Mouse (Mus musculus): ENCODE results near the gene Sh3rf3. TPM values are rescaled to one million over a fixed set of nuclear protein-coding genes. Genes with fewer than 3 reads are reported as not detected.

The Sh3rf3 gene
- polyA plus RNA-seq, 1 experiment from 2014 or later: 4.7 TPM

- no peaks in the 10 kb centered on the region for H3K36me3 ChIP-seq (ENCODE audit: control insufficient read depth, insufficient read depth, low read length)
- H3K27me3 ChIP-seq (ENCODE audit: control insufficient read depth, insufficient read depth, low read length): no peaks in the 10 kb centered on the region
- H3K4me1 ChIP-seq (ENCODE audit: control insufficient read depth, insufficient read depth, low read length): no peaks in the 10 kb centered on the region
- peak; percentile 51; the same call in 1 of the 2 replicates for ATAC-seq (ENCODE audit: low read depth)
- 42% methylated on average over 2 of the region's 2 CpGs for WGBS
- no peak overlapping the region for H3K4me3 ChIP-seq (ENCODE audit: low read depth, low read length)
- H3K4me2 ChIP-seq (ENCODE audit: low read depth, low read length): no peak overlapping the region
- H3K27ac ChIP-seq (ENCODE audit: low read depth, low read length): no peak overlapping the region
- no peaks in the 10 kb centered on the region for H3K9me3 ChIP-seq (ENCODE audit: control insufficient read depth, low read length)
- H3K9ac ChIP-seq (replicated peaks; ENCODE audit: low read depth, low read length): no peak overlapping the region
These were observed 51.6 kb downstream of the Sh3rf3 start for GRCm38 (mm10) chr10:58864735-58865134.

GRCm38 (mm10) chr10:58867536-58867935, 54.4 kb downstream of the Sh3rf3 start:
- 79% methylated on average over 2 of the region's 2 CpGs for WGBS
- no peaks in the 10 kb centered on the region for H3K9me3 ChIP-seq (ENCODE audit: control insufficient read depth, low read length)
- ATAC-seq (ENCODE audit: low read depth): no peak
- H3K4me1 ChIP-seq (ENCODE audit: control insufficient read depth, insufficient read depth, low read length): 0 out of 2 replicates have a peak, but pooled peaks cover 4% of the 10 kb centered on the region
- H3K9ac ChIP-seq (replicated peaks; ENCODE audit: low read depth, low read length): no peak overlapping the region
- no peak overlapping the region for H3K4me2 ChIP-seq (ENCODE audit: low read depth, low read length)
- H3K36me3 ChIP-seq (ENCODE audit: control insufficient read depth, insufficient read depth, low read length): no peaks in the 10 kb centered on the region
- no peak overlapping the region for H3K27ac ChIP-seq (ENCODE audit: low read depth, low read length)
- H3K27me3 ChIP-seq (ENCODE audit: control insufficient read depth, insufficient read depth, low read length): no peaks in the 10 kb centered on the region
- H3K4me3 ChIP-seq (ENCODE audit: low read depth, low read length): no peak overlapping the region

- Histone ChIP-seq H3K36me3 (ENCODE audit: control insufficient read depth, insufficient read depth, low read length) (no peaks in the 10 kb centered on the region), H3K4me3 (ENCODE audit: low read depth, low read length) (no peak overlapping the region), H3K27me3 (ENCODE audit: control insufficient read depth, insufficient read depth, low read length) (no peaks in the 10 kb centered on the region), H3K4me2 (ENCODE audit: low read depth, low read length) (no peak overlapping the region), H3K27ac (ENCODE audit: low read depth, low read length) (no peak overlapping the region), H3K4me1 (ENCODE audit: control insufficient read depth, insufficient read depth, low read length) (0 out of 2 replicates have a peak, but pooled peaks cover 4% of the 10 kb centered on the region), H3K9ac (replicated peaks; ENCODE audit: low read depth, low read length) (no peak overlapping the region), H3K9me3 (ENCODE audit: control insufficient read depth, low read length) (no peaks in the 10 kb centered on the region)
- 97% methylated on average over 1 of the region's 1 CpGs for WGBS
- no peak for ATAC-seq (ENCODE audit: low read depth)
These were observed 56.7 kb downstream of the Sh3rf3 start for GRCm38 (mm10) chr10:58869836-58870235.

- Histone ChIP-seq H3K4me1 (ENCODE audit: control insufficient read depth, insufficient read depth, low read length) (0 out of 2 replicates have a peak, but pooled peaks cover 4% of the 10 kb centered on the region), H3K27me3 (ENCODE audit: control insufficient read depth, insufficient read depth, low read length) (no peaks in the 10 kb centered on the region), H3K9ac (replicated peaks; ENCODE audit: low read depth, low read length) (no peak overlapping the region), H3K36me3 (ENCODE audit: control insufficient read depth, insufficient read depth, low read length) (no peaks in the 10 kb centered on the region), H3K4me2 (ENCODE audit: low read depth, low read length) (no peak overlapping the region), H3K4me3 (ENCODE audit: low read depth, low read length) (no peak overlapping the region), H3K9me3 (ENCODE audit: control insufficient read depth, low read length) (no peaks in the 10 kb centered on the region), H3K27ac (ENCODE audit: low read depth, low read length) (0 out of 2 replicates have a peak overlapping the region, but pooled peaks have one; percentile 7)
- peak; percentile 38; the same call in 1 of the 2 replicates for ATAC-seq (ENCODE audit: low read depth)
- WGBS: 73% methylated on average over 10 of the region's 10 CpGs
These were observed 58.1 kb downstream of the Sh3rf3 start for GRCm38 (mm10) chr10:58871149-58871820.

- no peaks in the 10 kb centered on the region for H3K9me3 ChIP-seq (ENCODE audit: control insufficient read depth, low read length)
- no peaks in the 10 kb centered on the region for H3K36me3 ChIP-seq (ENCODE audit: control insufficient read depth, insufficient read depth, low read length)
- H3K27me3 ChIP-seq (ENCODE audit: control insufficient read depth, insufficient read depth, low read length): no peaks in the 10 kb centered on the region
- 0 out of 2 replicates have a peak overlapping the region, but pooled peaks have one; percentile 7 for H3K27ac ChIP-seq (ENCODE audit: low read depth, low read length)
- no peak overlapping the region for H3K4me3 ChIP-seq (ENCODE audit: low read depth, low read length)
- 72% methylated on average over 7 of the region's 7 CpGs for WGBS
- H3K9ac ChIP-seq (replicated peaks; ENCODE audit: low read depth, low read length): no peak overlapping the region
- no peak for ATAC-seq (ENCODE audit: low read depth)
- H3K4me2 ChIP-seq (ENCODE audit: low read depth, low read length): no peak overlapping the region
- H3K4me1 ChIP-seq (ENCODE audit: control insufficient read depth, insufficient read depth, low read length): 0 out of 2 replicates have a peak, but pooled peaks cover 4% of the 10 kb centered on the region
These were observed 58.8 kb downstream of the Sh3rf3 start for GRCm38 (mm10) chr10:58871821-58872577.

GRCm38 (mm10) chr10:58877835-58878234, 64.7 kb downstream of the Sh3rf3 start:
- H3K4me2 ChIP-seq (ENCODE audit: low read depth, low read length): no peak overlapping the region
- no peak overlapping the region for H3K27ac ChIP-seq (ENCODE audit: low read depth, low read length)
- H3K9me3 ChIP-seq (ENCODE audit: control insufficient read depth, low read length): no peaks in the 10 kb centered on the region
- 95% methylated on average over 4 of the region's 4 CpGs for WGBS
- no peak overlapping the region for H3K4me3 ChIP-seq (ENCODE audit: low read depth, low read length)
- H3K4me1 ChIP-seq (ENCODE audit: control insufficient read depth, insufficient read depth, low read length): no peaks in the 10 kb centered on the region
- H3K36me3 ChIP-seq (ENCODE audit: control insufficient read depth, insufficient read depth, low read length): no peaks in the 10 kb centered on the region
- H3K27me3 ChIP-seq (ENCODE audit: control insufficient read depth, insufficient read depth, low read length): no peaks in the 10 kb centered on the region
- ATAC-seq (ENCODE audit: low read depth): no peak
- H3K9ac ChIP-seq (replicated peaks; ENCODE audit: low read depth, low read length): no peak overlapping the region

- Histone ChIP-seq H3K27me3 (ENCODE audit: control insufficient read depth, insufficient read depth, low read length) (no peaks in the 10 kb centered on the region), H3K4me2 (ENCODE audit: low read depth, low read length) (no peak overlapping the region), H3K9ac (replicated peaks; ENCODE audit: low read depth, low read length) (no peak overlapping the region), H3K4me3 (ENCODE audit: low read depth, low read length) (no peak overlapping the region), H3K9me3 (ENCODE audit: control insufficient read depth, low read length) (no peaks in the 10 kb centered on the region), H3K4me1 (ENCODE audit: control insufficient read depth, insufficient read depth, low read length) (no peaks in the 10 kb centered on the region), H3K27ac (ENCODE audit: low read depth, low read length) (no peak overlapping the region), H3K36me3 (ENCODE audit: control insufficient read depth, insufficient read depth, low read length) (no peaks in the 10 kb centered on the region)
- 94% methylated on average over 4 of the region's 4 CpGs for WGBS
- ATAC-seq (ENCODE audit: low read depth): no peak
These were observed 65.5 kb downstream of the Sh3rf3 start for GRCm38 (mm10) chr10:58878636-58879035.

- Histone ChIP-seq H3K36me3 (ENCODE audit: control insufficient read depth, insufficient read depth, low read length) (no peaks in the 10 kb centered on the region), H3K4me1 (ENCODE audit: control insufficient read depth, insufficient read depth, low read length) (no peaks in the 10 kb centered on the region), H3K4me2 (ENCODE audit: low read depth, low read length) (no peak overlapping the region), H3K4me3 (ENCODE audit: low read depth, low read length) (no peak overlapping the region), H3K27me3 (ENCODE audit: control insufficient read depth, insufficient read depth, low read length) (no peaks in the 10 kb centered on the region), H3K9ac (replicated peaks; ENCODE audit: low read depth, low read length) (no peak overlapping the region), H3K9me3 (ENCODE audit: control insufficient read depth, low read length) (no peaks in the 10 kb centered on the region), H3K27ac (ENCODE audit: low read depth, low read length) (no peak overlapping the region)
- WGBS: 82% methylated on average over 2 of the region's 2 CpGs
- no peak for ATAC-seq (ENCODE audit: low read depth)
These were observed 69.6 kb downstream of the Sh3rf3 start for GRCm38 (mm10) chr10:58882741-58883140.

- Histone ChIP-seq H3K27ac (ENCODE audit: low read depth, low read length) (no peak overlapping the region), H3K4me3 (ENCODE audit: low read depth, low read length) (no peak overlapping the region), H3K9me3 (ENCODE audit: control insufficient read depth, low read length) (no peaks in the 10 kb centered on the region), H3K4me1 (ENCODE audit: control insufficient read depth, insufficient read depth, low read length) (no peaks in the 10 kb centered on the region), H3K9ac (replicated peaks; ENCODE audit: low read depth, low read length) (no peak overlapping the region), H3K36me3 (ENCODE audit: control insufficient read depth, insufficient read depth, low read length) (no peaks in the 10 kb centered on the region), H3K27me3 (ENCODE audit: control insufficient read depth, insufficient read depth, low read length) (no peaks in the 10 kb centered on the region), H3K4me2 (ENCODE audit: low read depth, low read length) (no peak overlapping the region)
- no peak for ATAC-seq (ENCODE audit: low read depth)
- 50% methylated on average over 5 of the region's 5 CpGs for WGBS
These were observed 72.2 kb downstream of the Sh3rf3 start for GRCm38 (mm10) chr10:58885351-58885750.

Data from neural tube, embryonic 14.5 days (tissue).